Mouse (Mus musculus) cerebellum, adult 2 months (tissue): ENCODE results near the gene Cdk19.

Experiments
- CTCF ChIP-seq: fragments of 200-500 bp; IDR thresholded peaks from 2 replicates; pipeline ENCODE4 v1.5.1; 2011; ENCODE audit warnings: low read depth, mild to moderate bottlenecking, control low read depth, low read length, moderate library complexity, borderline replicate concordance; ENCODE audit not compliant: insufficient read depth
- POLR2A ChIP-seq: fragments of 200-500 bp; IDR thresholded peaks from 2 replicates; pipeline ENCODE4 v1.6.1; 2011; ENCODE audit warnings: low read length, control low read depth, borderline replicate concordance; ENCODE audit not compliant: insufficient read depth

GRCm38 (mm10) chr10:40431957-40432356, 92.6 kb downstream of the Cdk19 start:
- no peak for TF ChIP-seq CTCF
- no peak for TF ChIP-seq POLR2A
